Mouse (Mus musculus): ENCODE measurements around the gene Pnpla2. TPM values are rescaled to one million over a fixed set of nuclear protein-coding genes. Genes with fewer than 3 reads are reported as not detected.
A peak's percentile ranks its signal among the peaks of the same experiment; 100 is the strongest.

The Pnpla2 gene
- polyA plus RNA-seq, 1 experiment from 2014 or later, result 23.4 TPM

- 85% methylated on average over 1 of the region's 1 CpGs for WGBS
These were observed 31.2 kb downstream of the Pnpla2 start for GRCm38 (mm10) chr7:141486239-141486638.

GRCm38 (mm10) chr7:141487141-141487540 lies 32.1 kb downstream of the Pnpla2 start:
- Histone ChIP-seq H3K4me1 (replicated peaks; ENCODE audit: control insufficient read depth, insufficient read depth, low read length) (peaks cover 9% of the 10 kb centered on the region), H3K9me3 (ENCODE audit: control insufficient read depth, low read length) (no peaks in the 10 kb centered on the region), H3K36me3 (ENCODE audit: control insufficient read depth, insufficient read depth, low read length) (no peaks in the 10 kb centered on the region), H3K27ac (ENCODE audit: low read depth, low read length) (no peak overlapping the region), H3K4me3 (ENCODE audit: low read depth, low read length) (no peak overlapping the region), H3K4me2 (no peak overlapping the region), H3K27me3 (replicated peaks; ENCODE audit: control insufficient read depth, insufficient read depth, low read length) (peaks cover 4% of the 10 kb centered on the region), H3K9ac (ENCODE audit: low read depth, low read length) (no peak overlapping the region)
- ATAC-seq (replicated peaks; ENCODE audit: low FRiP score), result no peak
- 76% methylated on average over 7 of the region's 7 CpGs for WGBS
- no peak for DNase-seq (ENCODE audit: low spot score)

More at GRCm38 (mm10) chr7:141486239-141486638, 31.2 kb downstream of the Pnpla2 start:
- Histone ChIP-seq H3K9ac (ENCODE audit: low read depth, low read length) (no peak overlapping the region), H3K27ac (ENCODE audit: low read depth, low read length) (no peak overlapping the region), H3K27me3 (replicated peaks; ENCODE audit: control insufficient read depth, insufficient read depth, low read length) (peaks cover 10% of the 10 kb centered on the region), H3K4me2 (no peak overlapping the region), H3K4me1 (replicated peaks; ENCODE audit: control insufficient read depth, insufficient read depth, low read length) (peaks cover 16% of the 10 kb centered on the region), H3K4me3 (ENCODE audit: low read depth, low read length) (no peak overlapping the region), H3K9me3 (ENCODE audit: control insufficient read depth, low read length) (no peaks in the 10 kb centered on the region), H3K36me3 (ENCODE audit: control insufficient read depth, insufficient read depth, low read length) (no peaks in the 10 kb centered on the region)
- ATAC-seq (replicated peaks; ENCODE audit: low FRiP score), result no peak
- no peak for DNase-seq (ENCODE audit: low spot score)

GRCm38 (mm10) chr7:141491151-141491550 lies 36.2 kb downstream of the Pnpla2 start:
- DNase-seq (ENCODE audit: low spot score), result no peak

GRCm38 (mm10) chr7:141492738-141493137 lies 37.7 kb downstream of the Pnpla2 start:
- Histone ChIP-seq H3K27me3 (replicated peaks; ENCODE audit: control insufficient read depth, insufficient read depth, low read length) (no peaks in the 10 kb centered on the region), H3K27ac (ENCODE audit: low read depth, low read length) (no peak overlapping the region), H3K9me3 (ENCODE audit: control insufficient read depth, low read length) (no peaks in the 10 kb centered on the region), H3K36me3 (ENCODE audit: control insufficient read depth, insufficient read depth, low read length) (peaks cover 6% of the 10 kb centered on the region), H3K4me2 (no peak overlapping the region), H3K4me1 (replicated peaks; ENCODE audit: control insufficient read depth, insufficient read depth, low read length) (0 out of 2 replicates have a peak, but pooled peaks cover 3% of the 10 kb centered on the region), H3K9ac (ENCODE audit: low read depth, low read length) (no peak overlapping the region), H3K4me3 (ENCODE audit: low read depth, low read length) (no peak overlapping the region)
- DNase-seq (ENCODE audit: low spot score), result no peak
- no peak for ATAC-seq (replicated peaks; ENCODE audit: low FRiP score)
- WGBS, result 85% methylated on average over 5 of the region's 5 CpGs

More at GRCm38 (mm10) chr7:141491151-141491550, 36.2 kb downstream of the Pnpla2 start:
- 0 out of 2 replicates have a peak, but pooled peaks cover 3% of the 10 kb centered on the region for H3K4me1 ChIP-seq (replicated peaks; ENCODE audit: control insufficient read depth, insufficient read depth, low read length)
- 56% methylated on average over 2 of the region's 2 CpGs for WGBS
- H3K27ac ChIP-seq (ENCODE audit: low read depth, low read length), result no peak overlapping the region
- H3K4me3 ChIP-seq (ENCODE audit: low read depth, low read length), result no peak overlapping the region
- H3K9ac ChIP-seq (ENCODE audit: low read depth, low read length), result no peak overlapping the region
- peak; percentile 67 for ATAC-seq (replicated peaks; ENCODE audit: low FRiP score)
- H3K36me3 ChIP-seq (ENCODE audit: control insufficient read depth, insufficient read depth, low read length), result peaks cover 6% of the 10 kb centered on the region
- H3K27me3 ChIP-seq (replicated peaks; ENCODE audit: control insufficient read depth, insufficient read depth, low read length), result no peaks in the 10 kb centered on the region
- no peaks in the 10 kb centered on the region for H3K9me3 ChIP-seq (ENCODE audit: control insufficient read depth, low read length)
- H3K4me2 ChIP-seq, result no peak overlapping the region

GRCm38 (mm10) chr7:141493729-141494128 lies 38.7 kb downstream of the Pnpla2 start:
- H3K36me3 ChIP-seq (ENCODE audit: control insufficient read depth, insufficient read depth, low read length), result peaks cover 6% of the 10 kb centered on the region
- DNase-seq (ENCODE audit: low spot score) (no peak), ATAC-seq (replicated peaks; ENCODE audit: low FRiP score) (no peak)
- no peak overlapping the region for H3K4me3 ChIP-seq (ENCODE audit: low read depth, low read length)
- no peaks in the 10 kb centered on the region for H3K9me3 ChIP-seq (ENCODE audit: control insufficient read depth, low read length)
- 0 out of 2 replicates have a peak, but pooled peaks cover 3% of the 10 kb centered on the region for H3K4me1 ChIP-seq (replicated peaks; ENCODE audit: control insufficient read depth, insufficient read depth, low read length)
- H3K27ac ChIP-seq (ENCODE audit: low read depth, low read length), result no peak overlapping the region
- no peak overlapping the region for H3K4me2 ChIP-seq
- WGBS, result 81% methylated on average over 1 of the region's 1 CpGs
- H3K9ac ChIP-seq (ENCODE audit: low read depth, low read length), result no peak overlapping the region
- no peaks in the 10 kb centered on the region for H3K27me3 ChIP-seq (replicated peaks; ENCODE audit: control insufficient read depth, insufficient read depth, low read length)

- DNase-seq (ENCODE audit: low spot score) (no peak), ATAC-seq (replicated peaks; ENCODE audit: low FRiP score) (no peak)
- no peak overlapping the region for H3K27ac ChIP-seq (ENCODE audit: low read depth, low read length)
- H3K4me1 ChIP-seq (replicated peaks; ENCODE audit: control insufficient read depth, insufficient read depth, low read length), result 0 out of 2 replicates have a peak, but pooled peaks cover 3% of the 10 kb centered on the region
- H3K36me3 ChIP-seq (ENCODE audit: control insufficient read depth, insufficient read depth, low read length), result peaks cover 6% of the 10 kb centered on the region
- H3K9me3 ChIP-seq (ENCODE audit: control insufficient read depth, low read length), result no peaks in the 10 kb centered on the region
- no peak overlapping the region for H3K9ac ChIP-seq (ENCODE audit: low read depth, low read length)
- WGBS, result 84% methylated on average over 2 of the region's 2 CpGs
- no peak overlapping the region for H3K4me2 ChIP-seq
- no peaks in the 10 kb centered on the region for H3K27me3 ChIP-seq (replicated peaks; ENCODE audit: control insufficient read depth, insufficient read depth, low read length)
- H3K4me3 ChIP-seq (ENCODE audit: low read depth, low read length), result no peak overlapping the region
These were observed 40.4 kb downstream of the Pnpla2 start for GRCm38 (mm10) chr7:141495379-141495778.

- ATAC-seq (replicated peaks; ENCODE audit: low FRiP score) (no peak), DNase-seq (ENCODE audit: low spot score) (no peak)
- H3K4me2 ChIP-seq, result no peak overlapping the region
- H3K4me1 ChIP-seq (replicated peaks; ENCODE audit: control insufficient read depth, insufficient read depth, low read length), result 0 out of 2 replicates have a peak, but pooled peaks cover 3% of the 10 kb centered on the region
- H3K9ac ChIP-seq (ENCODE audit: low read depth, low read length), result no peak overlapping the region
- H3K36me3 ChIP-seq (ENCODE audit: control insufficient read depth, insufficient read depth, low read length), result peaks cover 6% of the 10 kb centered on the region
- no peaks in the 10 kb centered on the region for H3K9me3 ChIP-seq (ENCODE audit: control insufficient read depth, low read length)
- H3K27me3 ChIP-seq (replicated peaks; ENCODE audit: control insufficient read depth, insufficient read depth, low read length), result no peaks in the 10 kb centered on the region
- WGBS, result 88% methylated on average over 4 of the region's 4 CpGs
- H3K4me3 ChIP-seq (ENCODE audit: low read depth, low read length), result no peak overlapping the region
- no peak overlapping the region for H3K27ac ChIP-seq (ENCODE audit: low read depth, low read length)
These were observed 40.9 kb downstream of the Pnpla2 start for GRCm38 (mm10) chr7:141495940-141496339.

- Histone ChIP-seq H3K27ac (ENCODE audit: low read depth, low read length) (no peak overlapping the region), H3K4me3 (ENCODE audit: low read depth, low read length) (no peak overlapping the region), H3K9ac (ENCODE audit: low read depth, low read length) (no peak overlapping the region), H3K4me2 (no peak overlapping the region), H3K27me3 (replicated peaks; ENCODE audit: control insufficient read depth, insufficient read depth, low read length) (no peaks in the 10 kb centered on the region), H3K36me3 (ENCODE audit: control insufficient read depth, insufficient read depth, low read length) (peaks cover 7% of the 10 kb centered on the region), H3K4me1 (replicated peaks; ENCODE audit: control insufficient read depth, insufficient read depth, low read length) (no peaks in the 10 kb centered on the region), H3K9me3 (ENCODE audit: control insufficient read depth, low read length) (no peaks in the 10 kb centered on the region)
- 91% methylated on average over 3 of the region's 3 CpGs for WGBS
- DNase-seq (ENCODE audit: low spot score) (no peak), ATAC-seq (replicated peaks; ENCODE audit: low FRiP score) (no peak)
These were observed 42.6 kb downstream of the Pnpla2 start for GRCm38 (mm10) chr7:141497600-141497999.

GRCm38 (mm10) chr7:141501820-141502555 lies 47.0 kb downstream of the Pnpla2 start:
- Histone ChIP-seq H3K36me3 (ENCODE audit: control insufficient read depth, insufficient read depth, low read length) (peaks cover 3% of the 10 kb centered on the region; the same call in 1 of the 2 replicates), H3K4me2 (no peak overlapping the region), H3K27me3 (replicated peaks; ENCODE audit: control insufficient read depth, insufficient read depth, low read length) (no peaks in the 10 kb centered on the region), H3K9me3 (ENCODE audit: control insufficient read depth, low read length) (no peaks in the 10 kb centered on the region), H3K4me3 (ENCODE audit: low read depth, low read length) (no peak overlapping the region), H3K4me1 (replicated peaks; ENCODE audit: control insufficient read depth, insufficient read depth, low read length) (0 out of 2 replicates have a peak, but pooled peaks cover 3% of the 10 kb centered on the region), H3K9ac (ENCODE audit: low read depth, low read length) (no peak overlapping the region), H3K27ac (ENCODE audit: low read depth, low read length) (no peak overlapping the region)
- WGBS, result 85% methylated on average over 7 of the region's 7 CpGs
- ATAC-seq (replicated peaks; ENCODE audit: low FRiP score) (no peak), DNase-seq (ENCODE audit: low spot score) (no peak)
